Mouse (Mus musculus) midbrain, embryonic 16.5 days (tissue): ENCODE data around the gene Spata17. TPM values are rescaled to one million over a fixed set of nuclear protein-coding genes. Genes with fewer than 3 reads are reported as not detected.

Experiments
- ATAC-seq: fragments of 200-750 bp; cut with Nextera tagmentation; 2 replicates; pipeline ENCODE4 v1.8.0; 2017; ENCODE audit warnings: moderate TSS enrichment
- H3K27ac ChIP-seq: fragments of 300-500 bp; sonication (generic); 2 replicates; pipeline ENCODE4 v1.5.1; 2014; ENCODE audit warnings: mild to moderate bottlenecking, low read length, mixed read lengths
- H3K27me3 ChIP-seq: fragments of 300-500 bp; sonication (generic); 2 replicates; pipeline ENCODE4 v1.6.1; 2014; ENCODE audit warnings: low read depth, low read length, mixed read lengths; ENCODE audit not compliant: control insufficient read depth, insufficient read depth
- H3K36me3 ChIP-seq: fragments of 300-500 bp; sonication (generic); 2 replicates; pipeline ENCODE4 v1.6.1; 2014; ENCODE audit warnings: mild to moderate bottlenecking, low read length, moderate library complexity, mixed read lengths; ENCODE audit not compliant: control insufficient read depth, insufficient read depth
- H3K4me1 ChIP-seq: fragments of 300-500 bp; sonication (generic); 2 replicates; pipeline ENCODE4 v1.6.1; 2014; ENCODE audit warnings: mild to moderate bottlenecking, low read length, mixed read lengths; ENCODE audit not compliant: control insufficient read depth, insufficient read depth
- H3K4me2 ChIP-seq: fragments of 300-500 bp; sonication (generic); 2 replicates; pipeline ENCODE4 v1.6.1; 2014; ENCODE audit warnings: mild to moderate bottlenecking, low read length, mixed read lengths
- H3K4me3 ChIP-seq: fragments of 300-500 bp; sonication (generic); 2 replicates; pipeline ENCODE4 v1.5.1; 2014; ENCODE audit warnings: low read depth, mild to moderate bottlenecking, low read length, moderate library complexity, mixed read lengths
- H3K9ac ChIP-seq: fragments of 300-500 bp; sonication (generic); 2 replicates; pipeline ENCODE4 v1.6.1; 2014; ENCODE audit warnings: low read depth, low read length, mixed read lengths
- H3K9me3 ChIP-seq: fragments of 300-500 bp; sonication (generic); replicated peaks from 2 replicates; pipeline ENCODE4 v1.6.1; 2014; ENCODE audit warnings: mild to moderate bottlenecking, low read length, mixed read lengths; ENCODE audit not compliant: control insufficient read depth, poor library complexity, severe bottlenecking
- WGBS: fragments of 180-500 bp; shearing (Covaris S2); extraction: QIAGEN DNeasy Blood & Tissue Kit; methylation state at CpG from one replicate; pipeline ENCODE4 v1.1.7; 2014; 5-methylcytosine and 5-hydroxymethylcytosine counted together
- polyA plus RNA-seq: library from polyadenylated mRNA; unstranded; fragments of >200 nt; fragmentation: Nextera tagmentation; extraction: Ambion mirVana; gene quantifications from 2 replicates; pipeline ENCODE4 v1.2.1, GENCODE M21; 2015

Spata17 gene
- polyA plus RNA-seq, 1 experiment from 2014 or later: 2.4 TPM

DNA sequence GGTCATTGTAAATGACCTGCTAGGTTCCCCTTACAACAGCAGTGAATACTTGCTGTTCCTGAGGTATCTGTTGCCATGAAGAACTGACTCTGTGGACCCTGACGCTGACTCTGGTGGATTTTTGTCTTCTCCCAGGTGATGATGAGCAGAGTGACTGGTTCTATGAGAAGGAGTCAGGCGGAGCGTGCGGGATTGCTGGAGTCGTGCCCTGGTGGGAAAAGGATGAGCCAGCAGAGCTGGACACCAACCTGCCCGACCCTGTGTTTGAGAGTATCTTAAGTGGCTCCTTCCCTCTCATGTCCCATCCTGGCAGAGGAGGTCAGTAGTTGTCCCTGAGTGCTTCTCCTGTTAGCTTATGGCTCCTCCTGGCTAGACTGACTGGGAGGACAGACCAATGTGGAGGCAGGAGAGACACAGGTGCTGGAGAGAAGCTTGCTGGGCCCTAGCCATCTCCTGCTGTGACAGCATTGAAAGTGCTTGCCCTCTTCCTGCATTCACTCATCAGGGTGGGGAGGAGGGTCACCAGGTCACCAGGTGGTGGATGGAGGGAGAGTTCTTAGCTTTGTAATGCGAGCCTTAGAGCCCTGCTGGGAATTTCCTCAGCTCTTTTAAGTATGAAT, 17.8 kb upstream of the Spata17 start:
- Histone ChIP-seq H3K4me3 (no peak overlapping the region), H3K4me2 (no peak overlapping the region), H3K9ac (no peak overlapping the region), H3K36me3 (0 out of 2 replicates have a peak, but pooled peaks cover 2% of the 10 kb centered on the region), H3K27ac (no peak overlapping the region), H3K9me3 (no peaks in the 10 kb centered on the region), H3K27me3 (no peaks in the 10 kb centered on the region), H3K4me1 (peaks cover 3% of the 10 kb centered on the region; the same call in 1 of the 2 replicates)
- 77% methylated on average over 7 of the region's 7 CpGs for WGBS
- no peak for ATAC-seq

DNA sequence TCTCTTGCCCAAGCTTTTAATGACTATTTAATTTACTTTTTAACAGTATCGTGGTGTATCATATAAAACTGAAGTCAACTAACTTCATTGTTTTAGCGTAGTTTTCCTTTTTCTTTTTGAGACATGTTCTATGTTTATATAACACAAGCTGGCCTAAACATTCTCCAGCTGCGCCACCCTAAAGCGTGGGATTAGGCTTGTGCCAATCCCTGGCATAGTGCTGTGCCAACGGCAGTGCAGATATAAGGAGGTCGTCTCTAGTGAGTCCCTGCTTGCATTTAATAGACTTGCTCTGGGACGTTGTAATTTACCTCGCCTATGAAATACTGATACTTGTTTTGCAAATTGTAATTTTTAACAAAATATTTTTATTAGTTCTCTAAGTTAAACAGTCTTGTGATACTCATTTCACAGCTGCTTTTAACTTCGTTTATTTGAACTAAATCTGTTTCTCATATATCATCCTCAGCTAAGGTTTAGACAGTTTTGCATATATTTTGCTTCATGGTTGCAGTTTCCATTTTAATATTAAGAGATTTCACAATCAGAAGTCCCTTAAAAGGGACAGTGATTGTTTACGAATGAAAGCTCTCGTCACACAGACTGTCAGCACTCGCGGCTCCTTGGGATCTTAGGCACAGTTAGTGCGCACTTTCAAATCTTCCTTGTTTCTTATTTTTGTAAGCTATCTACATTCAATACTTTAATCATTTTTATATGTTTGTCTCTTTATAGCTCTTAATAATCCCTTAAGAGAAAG, 17.1 kb upstream of the Spata17 start:
- no peak for ATAC-seq
- H3K36me3 ChIP-seq: 0 out of 2 replicates have a peak, but pooled peaks cover 2% of the 10 kb centered on the region
- no peak overlapping the region for H3K4me3 ChIP-seq
- no peak overlapping the region for H3K9ac ChIP-seq
- H3K4me2 ChIP-seq: no peak overlapping the region
- WGBS: 86% methylated on average over 14 of the region's 14 CpGs
- no peaks in the 10 kb centered on the region for H3K27me3 ChIP-seq
- H3K4me1 ChIP-seq: peaks cover 3% of the 10 kb centered on the region; the same call in 1 of the 2 replicates
- H3K9me3 ChIP-seq: no peaks in the 10 kb centered on the region
- no peak overlapping the region for H3K27ac ChIP-seq

DNA sequence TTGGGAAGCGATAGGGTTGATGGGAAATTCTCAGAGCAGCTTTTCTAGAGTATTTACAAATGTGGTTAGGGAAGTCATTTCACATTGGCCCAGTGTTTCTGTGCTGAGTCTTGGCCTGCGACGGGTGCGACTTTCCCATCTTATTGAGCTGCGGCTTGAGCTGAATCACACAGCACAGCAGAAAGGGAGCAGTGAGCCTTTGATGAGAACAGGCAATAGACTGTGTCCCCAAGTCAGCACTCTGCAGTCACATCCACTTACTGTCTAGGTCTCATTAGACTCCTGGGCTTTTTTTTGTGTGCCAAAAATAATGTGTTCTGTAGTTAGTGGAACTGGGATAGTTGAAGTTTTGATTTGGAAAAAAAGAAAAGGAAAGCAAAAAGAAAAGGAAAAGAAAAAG, 15.0 kb upstream of the Spata17 start:
- peaks cover 6% of the 10 kb centered on the region; the same call in 1 of the 2 replicates for H3K36me3 ChIP-seq
- H3K4me1 ChIP-seq: peaks cover 3% of the 10 kb centered on the region; the same call in 1 of the 2 replicates
- H3K9me3 ChIP-seq: no peaks in the 10 kb centered on the region
- no peak overlapping the region for H3K9ac ChIP-seq
- H3K4me3 ChIP-seq: no peak overlapping the region
- ATAC-seq: no peak
- H3K4me2 ChIP-seq: no peak overlapping the region
- no peaks in the 10 kb centered on the region for H3K27me3 ChIP-seq
- WGBS: 90% methylated on average over 5 of the region's 5 CpGs
- no peak overlapping the region for H3K27ac ChIP-seq

GRCm38 (mm10) chr1:187228414-187229146, 13.3 kb upstream of the Spata17 start:
- Histone ChIP-seq H3K4me2 (no peak overlapping the region), H3K9ac (no peak overlapping the region), H3K36me3 (peaks cover 6% of the 10 kb centered on the region; the same call in 1 of the 2 replicates), H3K4me3 (no peak overlapping the region), H3K4me1 (peaks cover 3% of the 10 kb centered on the region; the same call in 1 of the 2 replicates), H3K9me3 (no peaks in the 10 kb centered on the region), H3K27ac (no peak overlapping the region), H3K27me3 (no peaks in the 10 kb centered on the region)
- no peak for ATAC-seq
- 92% methylated on average over 13 of the region's 13 CpGs for WGBS

DNA sequence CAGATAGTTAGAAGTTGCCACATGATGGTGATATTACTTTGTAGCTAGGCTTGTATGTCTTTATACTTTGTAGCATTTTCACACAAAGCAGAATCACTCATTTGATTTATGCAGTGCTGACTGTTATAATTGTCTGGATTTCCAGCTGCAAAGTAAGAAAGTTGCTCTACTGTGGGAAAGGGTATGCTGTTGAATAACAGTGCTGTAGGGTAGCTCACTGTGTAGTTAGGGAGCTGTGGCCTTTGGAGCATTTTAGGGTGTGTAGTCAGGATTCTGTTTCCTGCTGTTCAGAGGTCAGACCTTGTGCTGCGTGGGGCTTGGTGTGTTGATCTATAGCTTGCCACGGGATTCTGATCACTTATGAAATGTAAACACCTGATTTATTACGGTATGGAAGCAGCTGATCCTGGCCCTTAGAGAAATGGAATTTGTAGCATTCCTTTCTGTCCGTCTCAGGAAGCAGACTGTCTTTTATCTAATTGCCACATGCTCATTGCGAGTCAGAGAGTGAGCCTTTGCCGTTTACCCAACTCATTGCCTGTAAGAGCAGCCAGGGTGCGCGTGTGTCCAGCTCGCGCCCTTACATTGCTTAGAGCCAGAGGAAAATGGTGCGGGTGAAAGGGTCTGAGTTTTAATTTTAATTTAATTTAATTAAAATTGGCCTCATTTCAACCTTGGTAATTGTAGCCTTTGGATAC, 11.2 kb upstream of the Spata17 start:
- no peak for ATAC-seq
- 83% methylated on average over 11 of the region's 11 CpGs for WGBS

GRCm38 (mm10) chr1:187220756-187221155, 5.5 kb upstream of the Spata17 start:
- H3K4me3 ChIP-seq: no peak overlapping the region
- H3K27ac ChIP-seq: no peak overlapping the region
- peaks cover 3% of the 10 kb centered on the region; the same call in 1 of the 2 replicates for H3K36me3 ChIP-seq
- H3K9me3 ChIP-seq: no peaks in the 10 kb centered on the region
- 78% methylated on average over 6 of the region's 6 CpGs for WGBS
- no peak for ATAC-seq
- no peak overlapping the region for H3K9ac ChIP-seq
- H3K27me3 ChIP-seq: no peaks in the 10 kb centered on the region
- H3K4me2 ChIP-seq: no peak overlapping the region
- H3K4me1 ChIP-seq: peaks cover 5% of the 10 kb centered on the region

More for the DNA sequence above, 11.2 kb upstream of the Spata17 start:
- Histone ChIP-seq H3K36me3 (peaks cover 6% of the 10 kb centered on the region; the same call in 1 of the 2 replicates), H3K9me3 (no peaks in the 10 kb centered on the region), H3K4me1 (peaks cover 3% of the 10 kb centered on the region; the same call in 1 of the 2 replicates), H3K4me2 (no peak overlapping the region), H3K27me3 (no peaks in the 10 kb centered on the region), H3K9ac (no peak overlapping the region), H3K27ac (no peak overlapping the region), H3K4me3 (no peak overlapping the region)

GRCm38 (mm10) chr1:187216620-187217410, 1.6 kb upstream of the Spata17 start:
- no peaks in the 10 kb centered on the region for H3K36me3 ChIP-seq
- no peak overlapping the region for H3K27ac ChIP-seq
- WGBS: 94% methylated on average over 9 of the region's 9 CpGs
- no peak overlapping the region for H3K4me2 ChIP-seq
- H3K9ac ChIP-seq: no peak overlapping the region
- H3K4me3 ChIP-seq: no peak overlapping the region
- H3K27me3 ChIP-seq: no peaks in the 10 kb centered on the region
- peaks cover 5% of the 10 kb centered on the region for H3K4me1 ChIP-seq
- ATAC-seq: no peak
- no peaks in the 10 kb centered on the region for H3K9me3 ChIP-seq

DNA sequence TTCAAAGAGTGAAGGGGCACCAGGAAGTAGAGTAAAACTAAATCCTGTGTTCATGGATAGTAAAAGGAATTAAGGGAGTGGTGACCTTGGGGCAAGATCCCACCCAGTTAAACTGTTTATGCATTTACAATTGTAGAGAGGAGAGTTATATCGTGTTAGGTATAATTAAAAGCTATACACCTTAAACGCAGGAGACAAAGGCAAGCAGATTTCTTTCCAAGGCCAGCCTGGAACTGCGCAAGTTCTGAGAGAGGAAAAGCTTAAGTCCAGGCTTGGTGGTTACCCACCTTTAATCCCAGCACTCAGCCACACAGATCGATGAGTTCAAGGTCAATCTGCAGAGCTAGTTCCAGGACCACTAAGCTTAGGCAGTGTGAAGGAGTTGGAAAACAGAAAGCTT, 4.5 kb downstream of the Spata17 start:
- Histone ChIP-seq H3K4me3 (no peak overlapping the region), H3K9ac (no peak overlapping the region), H3K4me1 (no peaks in the 10 kb centered on the region), H3K9me3 (no peaks in the 10 kb centered on the region), H3K27me3 (no peaks in the 10 kb centered on the region), H3K4me2 (no peak overlapping the region), H3K36me3 (no peaks in the 10 kb centered on the region), H3K27ac (no peak overlapping the region)
- ATAC-seq: no peak
- WGBS: 92% methylated on average over 4 of the region's 4 CpGs
